Mouse (Mus musculus) ES-Bruce4 (cell line): ENCODE measurements around the gene Ei24.

Source experiments
- CTCF ChIP-seq: IDR thresholded peaks from one replicate; pipeline ENCODE4 v1.8.1; 2011; ENCODE audit warnings: low read depth, low read length
- EP300 ChIP-seq: IDR thresholded peaks from 2 replicates; pipeline ENCODE4 v1.6.1; 2011; ENCODE audit warnings: low read depth, low read length; ENCODE audit not compliant: insufficient read depth

DNA sequence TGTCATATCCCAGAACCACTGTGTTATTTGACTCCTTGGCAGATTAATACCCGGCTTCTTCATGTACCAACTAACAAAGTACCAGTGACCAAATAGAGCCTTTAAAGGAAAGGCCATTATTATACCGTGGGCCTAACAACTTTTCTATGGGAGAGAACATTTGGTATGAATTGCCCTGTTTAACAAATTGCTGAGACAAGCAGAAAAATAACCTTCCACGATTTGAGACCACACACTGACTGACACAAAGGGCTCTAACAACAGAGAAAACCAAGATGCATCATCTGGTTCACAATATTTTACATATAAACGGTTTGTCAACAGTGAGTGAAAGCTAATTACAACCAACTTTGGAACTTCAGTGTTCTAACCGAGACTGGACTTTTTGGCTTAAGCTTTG, 969 bp downstream of the Ei24 start:
- TF ChIP-seq CTCF (no peak), EP300 (no peak)
